Mouse (Mus musculus) 3134 (cell line): ENCODE measurements around the gene Satb1.
A peak's percentile ranks its signal among the peaks of the same experiment; 100 is the strongest.

Source experiments
- DNase-seq: peaks from one replicate; pipeline ENCODE4 v3.0.0-alpha.2; 2011; ENCODE audit warnings: low spot score; ENCODE audit not compliant: insufficient read length; ENCODE audit errors: extremely low read depth

The Satb1 gene

DNA sequence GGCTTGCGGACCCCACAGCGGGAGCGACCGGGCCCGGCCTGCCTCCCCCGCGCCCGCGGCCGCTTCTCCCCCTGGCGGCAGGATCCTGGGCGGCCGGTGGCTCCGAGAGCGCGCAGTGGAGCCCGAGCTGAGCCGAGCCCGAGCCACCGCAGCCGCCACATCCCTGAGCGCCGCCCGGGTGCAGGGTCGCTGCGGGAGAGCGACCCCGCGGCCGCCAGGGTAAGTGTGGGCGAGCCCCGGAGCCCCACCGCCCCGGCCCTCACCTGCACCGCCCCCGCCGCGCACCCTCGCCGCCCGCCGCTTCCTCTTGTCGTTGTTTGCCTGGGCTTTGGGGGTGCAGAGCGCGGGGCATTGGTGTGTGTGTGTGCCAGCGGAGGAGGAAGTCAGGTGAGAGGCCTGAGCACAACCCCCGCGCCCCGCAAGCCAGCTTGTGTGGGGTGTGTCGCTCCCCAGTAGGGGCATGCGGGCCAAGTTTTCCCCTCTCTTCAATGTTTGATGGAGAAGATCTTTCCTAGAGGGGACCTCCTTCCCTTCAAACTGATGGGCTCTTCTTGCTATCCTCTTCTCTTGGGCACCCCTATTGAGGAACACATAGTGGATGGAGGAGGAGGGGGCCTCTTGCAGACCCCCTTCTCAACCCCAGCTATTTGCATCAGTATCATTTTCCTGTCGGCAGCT lies at the start of gene Satb1:
TSS of gene Satb1 (minus strand) at position 391 of the 678 bp plus-strand sequence.
- no peak for DNase-seq

DNA sequence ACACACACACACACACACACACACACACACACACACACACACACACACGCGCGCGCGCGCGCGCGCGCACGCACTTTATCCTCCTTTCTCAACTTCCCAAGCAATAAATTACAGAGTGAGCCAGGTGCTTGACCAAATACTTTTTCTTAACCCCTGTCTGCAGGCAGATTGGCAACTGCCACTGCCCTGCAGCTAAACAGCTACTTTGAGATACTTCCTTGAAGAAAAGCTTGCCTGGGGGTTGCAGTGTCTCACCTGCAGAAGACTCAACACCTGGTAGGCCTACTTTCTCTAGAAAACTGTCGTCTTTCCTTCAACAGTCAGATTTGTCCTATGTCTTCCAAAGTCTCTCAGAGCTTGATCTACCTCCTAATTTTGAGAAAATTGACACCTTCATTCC lies 49.5 kb upstream of the Satb1 start:
- DNase-seq, result no peak

DNA sequence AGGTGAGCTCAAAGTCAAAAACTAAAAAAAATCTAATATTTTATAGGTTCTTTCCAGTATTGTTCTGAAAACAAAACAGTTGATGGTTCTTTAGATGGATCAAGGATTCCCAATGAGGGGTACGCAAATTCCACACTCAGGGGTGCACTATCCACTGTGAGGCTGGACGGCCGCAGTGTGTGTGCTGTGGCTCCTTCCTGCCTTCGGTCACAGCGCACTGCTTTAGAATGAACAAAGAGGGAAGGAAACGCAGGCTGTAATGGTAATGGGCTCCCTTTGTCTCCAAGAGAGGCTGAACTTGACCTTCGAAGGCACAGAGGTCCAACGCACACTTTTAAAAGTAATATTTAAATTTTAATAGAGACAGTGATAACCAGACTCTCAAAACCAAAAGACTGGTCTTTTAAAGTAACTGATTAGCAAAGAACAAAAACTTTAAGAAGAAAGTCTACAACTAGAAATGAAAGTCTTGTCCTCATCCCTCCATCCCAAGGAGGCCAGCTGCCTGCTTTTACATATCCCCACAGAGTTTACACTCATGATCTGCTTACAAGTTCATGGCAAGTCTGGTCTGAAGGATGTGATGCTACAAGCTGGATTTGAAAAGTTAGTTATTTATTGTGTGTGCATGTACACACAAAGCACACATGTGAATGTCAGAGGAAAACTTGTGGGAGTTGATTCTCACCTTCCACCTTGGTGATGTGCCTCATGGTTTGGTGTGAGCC lies 48.0 kb upstream of the Satb1 start:
- no peak for DNase-seq

DNA sequence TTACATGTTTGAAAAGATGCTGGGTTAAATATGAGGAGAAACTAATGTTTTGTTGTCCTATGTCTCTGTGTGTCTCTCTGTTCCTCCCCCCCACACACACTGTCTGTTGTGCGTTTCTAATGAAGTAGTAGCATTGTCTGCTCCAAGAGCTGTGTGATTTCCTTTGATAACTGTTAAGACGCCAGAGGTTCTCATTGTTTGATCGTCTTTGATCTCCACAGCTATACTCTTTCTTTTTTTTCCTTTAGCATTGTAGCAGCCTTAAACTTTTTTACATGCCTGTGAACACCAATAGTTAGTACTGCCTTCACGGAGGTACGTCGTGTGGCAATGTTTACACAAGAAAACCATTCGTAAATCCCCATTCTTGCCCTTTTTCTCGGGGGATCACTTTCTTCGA lies 47.1 kb upstream of the Satb1 start:
- no peak for DNase-seq

DNA sequence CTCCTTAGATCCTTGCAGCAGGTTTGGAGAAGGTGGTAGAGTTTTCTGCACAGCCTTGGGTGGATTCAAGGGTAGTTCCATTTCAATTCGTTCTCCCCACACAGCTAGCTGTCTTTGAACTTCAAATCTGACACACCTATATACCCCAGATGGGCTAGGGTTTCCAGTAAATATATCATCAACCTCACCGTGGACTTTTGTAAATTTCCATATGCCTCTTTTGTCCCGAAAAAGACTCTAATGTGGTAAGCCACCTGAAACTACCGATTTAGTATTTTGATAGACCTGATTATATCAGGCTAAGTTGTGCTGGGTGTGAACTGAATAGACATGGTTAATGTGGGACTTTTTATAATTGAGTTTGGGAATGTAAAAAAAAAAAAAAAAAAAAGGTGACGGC lies 46.6 kb upstream of the Satb1 start:
- DNase-seq, result no peak

DNA sequence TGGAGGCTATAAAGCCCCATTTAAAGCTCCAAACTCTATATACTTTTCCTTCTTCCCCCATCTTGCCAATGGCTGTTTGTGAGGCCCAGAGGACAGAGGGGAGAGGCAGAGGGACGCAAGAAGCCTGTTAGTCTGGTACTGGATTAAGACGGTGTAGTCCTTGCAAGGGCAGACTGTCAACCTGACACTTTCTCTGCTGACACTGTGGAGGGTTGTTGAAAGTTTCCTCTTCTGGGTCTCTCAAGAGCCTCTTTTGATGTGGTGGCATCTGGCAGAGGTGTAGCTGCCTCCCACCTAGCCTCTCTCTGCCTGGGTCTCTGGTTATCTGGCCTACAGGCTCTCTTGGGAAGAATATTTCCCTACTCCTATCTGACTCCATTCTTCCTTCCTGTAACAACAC lies 46.1 kb upstream of the Satb1 start:
- DNase-seq, result no peak

DNA sequence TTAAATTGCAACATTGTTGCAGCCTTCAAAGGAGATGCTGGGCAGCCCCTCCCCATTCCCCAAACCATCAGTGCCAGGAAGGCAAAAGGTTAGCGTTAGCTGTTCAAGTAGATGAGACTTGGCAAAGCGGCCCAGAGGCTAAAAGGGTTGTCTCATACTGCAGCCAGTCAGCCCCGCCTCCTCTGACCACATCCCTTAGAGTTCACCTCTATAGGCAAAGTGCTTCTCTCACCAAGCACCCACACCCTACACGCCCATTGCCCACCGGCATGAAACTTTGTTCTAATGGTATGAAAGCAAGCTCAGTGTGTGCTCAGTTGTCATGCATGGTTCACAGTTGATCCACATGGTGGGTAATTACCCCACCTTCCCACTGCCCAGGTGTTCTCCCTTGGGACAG lies 43.4 kb upstream of the Satb1 start:
- DNase-seq, result no peak

DNA sequence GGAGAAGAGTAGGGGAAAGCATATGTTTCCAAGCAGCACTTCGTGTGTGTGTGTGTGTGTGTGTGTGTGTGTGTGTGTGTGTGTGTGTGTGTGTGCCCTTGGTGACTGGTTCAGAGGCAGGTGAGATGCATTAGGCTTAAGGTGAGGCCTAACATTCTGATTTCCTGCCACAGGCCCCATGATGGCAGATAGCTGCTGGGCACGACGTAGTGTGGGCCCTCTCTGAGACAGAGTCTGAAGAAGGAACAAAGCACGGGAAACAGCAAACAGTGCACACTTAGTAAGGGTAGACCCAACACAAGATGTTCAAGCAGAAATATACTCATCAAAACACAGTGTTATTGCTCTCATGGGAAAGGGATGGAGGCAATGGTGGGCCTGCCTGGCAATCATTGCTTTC lies 24.5 kb upstream of the Satb1 start:
- no peak for DNase-seq

DNA sequence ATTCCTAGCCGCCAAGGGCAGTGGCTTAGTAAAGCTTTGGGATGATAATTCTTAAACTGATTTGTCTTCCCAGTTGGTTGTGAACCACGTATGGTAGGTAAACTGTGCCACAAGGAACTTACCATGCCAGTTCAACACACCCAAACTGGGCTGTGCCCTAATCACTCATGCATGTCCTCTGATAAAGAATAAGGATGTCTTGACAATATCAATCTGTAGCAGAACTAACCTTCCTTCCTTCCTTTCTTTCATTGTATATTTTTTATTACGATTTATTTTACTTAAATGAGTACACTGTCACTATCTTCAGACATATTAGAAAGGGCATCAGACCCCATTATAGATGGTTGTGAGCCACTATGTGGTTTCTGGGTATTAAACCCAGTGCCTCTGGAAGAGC lies 23.2 kb upstream of the Satb1 start:
- DNase-seq, result no peak

DNA sequence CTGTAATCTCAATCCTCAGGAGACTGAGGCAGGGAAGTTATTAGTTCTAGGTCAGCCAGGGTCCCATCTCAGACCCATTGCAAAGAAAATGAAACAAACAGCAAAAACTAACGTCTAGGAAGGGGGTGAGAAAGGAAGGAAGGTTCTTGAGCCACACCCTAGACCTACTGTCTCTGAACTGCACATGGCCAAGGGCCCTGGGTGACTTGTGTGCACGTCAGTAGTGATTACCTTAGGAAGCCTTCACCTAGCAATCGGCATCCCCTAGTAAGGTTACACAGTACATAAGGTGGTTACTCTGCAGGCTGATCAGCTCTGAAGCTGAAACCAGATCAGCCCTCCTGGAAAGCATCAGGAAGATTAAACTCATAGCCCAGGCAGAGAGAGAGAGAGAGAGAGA lies 22.2 kb upstream of the Satb1 start:
- DNase-seq, result no peak

DNA sequence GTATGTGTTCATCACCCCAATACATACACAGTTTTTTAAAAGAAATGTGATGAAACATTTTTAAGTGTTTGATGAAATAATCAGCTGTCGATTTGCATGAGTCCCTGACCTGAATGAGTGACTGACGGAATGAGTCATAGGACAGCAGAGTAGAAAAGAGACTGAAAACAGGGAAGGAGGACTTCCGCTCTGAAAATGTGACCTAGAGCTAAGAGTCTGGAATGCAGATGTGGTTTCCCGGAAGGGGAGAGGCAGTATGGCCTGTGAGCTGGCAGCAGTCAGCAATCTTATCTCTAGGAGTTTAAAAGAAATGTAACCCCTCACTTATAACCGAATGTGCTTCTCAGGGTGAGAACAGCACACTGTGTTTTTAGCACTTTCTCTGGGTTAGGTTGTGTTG lies 20.9 kb upstream of the Satb1 start:
- DNase-seq, result no peak

DNA sequence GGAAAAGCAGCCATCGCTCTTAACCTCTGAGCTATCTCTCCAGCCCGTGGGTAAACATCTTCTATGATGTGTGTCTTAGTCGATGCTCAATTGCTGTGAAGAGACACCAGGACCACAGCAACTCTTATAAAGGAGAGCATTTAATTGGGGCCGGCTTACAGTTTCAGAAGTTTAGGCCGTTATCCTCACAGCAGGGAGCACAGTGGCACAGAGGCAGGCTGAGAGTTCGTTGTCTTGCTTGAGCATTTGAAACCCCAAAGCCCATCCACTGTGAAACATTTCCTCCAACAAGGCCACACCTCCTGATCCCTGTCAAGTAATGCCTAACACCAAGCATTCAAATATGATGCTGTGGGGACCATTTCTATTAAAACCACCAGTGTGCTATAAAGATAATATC lies 7.5 kb upstream of the Satb1 start:
- DNase-seq, result no peak

DNA sequence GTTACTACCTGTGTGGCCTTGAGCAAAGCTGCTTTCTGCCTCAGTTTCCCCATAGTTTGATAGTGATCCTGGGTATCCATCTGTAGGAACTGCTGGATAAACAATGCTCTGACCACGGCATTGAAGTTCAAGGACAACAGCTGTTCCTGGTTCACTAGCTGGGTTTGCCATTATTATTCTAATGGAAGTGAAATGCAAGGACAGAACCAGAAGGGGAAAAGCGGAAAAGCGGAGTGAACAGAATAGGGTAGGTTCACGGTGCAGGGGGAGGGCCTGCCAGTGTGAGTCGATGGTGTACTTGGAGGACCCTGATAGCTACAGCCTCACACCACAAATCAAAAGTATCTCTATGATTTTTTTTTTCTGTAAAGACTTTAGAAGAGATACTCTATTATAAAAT lies 6.4 kb upstream of the Satb1 start:
- DNase-seq, result no peak

DNA sequence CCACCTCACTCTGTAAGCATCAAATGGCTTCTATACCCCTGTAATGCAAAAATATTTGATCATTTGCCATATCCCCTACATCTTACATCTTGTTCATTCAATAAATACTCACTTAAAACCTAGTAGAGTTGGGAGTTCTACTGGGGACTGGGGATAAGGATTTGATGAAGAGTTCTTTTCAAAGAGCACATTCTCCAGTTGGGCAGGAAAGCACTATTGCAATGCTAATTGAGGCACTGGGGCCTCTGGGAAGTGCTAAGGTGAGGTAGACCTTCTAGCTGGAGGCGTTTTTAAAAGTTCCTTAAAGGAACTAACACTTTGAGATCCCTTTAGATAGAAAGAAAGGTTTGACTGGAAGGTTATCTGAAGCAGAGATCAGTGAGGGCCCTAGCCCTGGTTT lies 3.8 kb upstream of the Satb1 start:
- DNase-seq, result no peak

DNA sequence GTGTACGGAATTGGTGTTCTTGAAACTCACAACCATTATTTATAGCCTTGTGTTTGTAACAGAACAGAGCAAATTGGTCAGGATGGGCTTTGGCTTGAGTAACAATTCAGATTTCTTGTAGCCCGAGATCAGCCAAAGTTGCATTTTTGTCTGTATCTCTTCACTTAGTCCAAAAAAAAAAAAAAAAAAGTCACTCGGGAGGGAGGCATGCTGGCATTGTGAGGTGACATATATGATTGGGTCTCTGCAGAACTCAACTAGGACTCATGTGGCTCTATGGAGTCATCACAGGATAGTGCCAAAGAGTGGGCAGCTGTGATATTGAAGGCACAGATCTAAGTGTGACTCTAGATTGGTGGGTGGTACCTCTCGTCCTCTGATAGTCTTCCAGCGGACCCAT lies 3.2 kb upstream of the Satb1 start:
- DNase-seq, result no peak

DNA sequence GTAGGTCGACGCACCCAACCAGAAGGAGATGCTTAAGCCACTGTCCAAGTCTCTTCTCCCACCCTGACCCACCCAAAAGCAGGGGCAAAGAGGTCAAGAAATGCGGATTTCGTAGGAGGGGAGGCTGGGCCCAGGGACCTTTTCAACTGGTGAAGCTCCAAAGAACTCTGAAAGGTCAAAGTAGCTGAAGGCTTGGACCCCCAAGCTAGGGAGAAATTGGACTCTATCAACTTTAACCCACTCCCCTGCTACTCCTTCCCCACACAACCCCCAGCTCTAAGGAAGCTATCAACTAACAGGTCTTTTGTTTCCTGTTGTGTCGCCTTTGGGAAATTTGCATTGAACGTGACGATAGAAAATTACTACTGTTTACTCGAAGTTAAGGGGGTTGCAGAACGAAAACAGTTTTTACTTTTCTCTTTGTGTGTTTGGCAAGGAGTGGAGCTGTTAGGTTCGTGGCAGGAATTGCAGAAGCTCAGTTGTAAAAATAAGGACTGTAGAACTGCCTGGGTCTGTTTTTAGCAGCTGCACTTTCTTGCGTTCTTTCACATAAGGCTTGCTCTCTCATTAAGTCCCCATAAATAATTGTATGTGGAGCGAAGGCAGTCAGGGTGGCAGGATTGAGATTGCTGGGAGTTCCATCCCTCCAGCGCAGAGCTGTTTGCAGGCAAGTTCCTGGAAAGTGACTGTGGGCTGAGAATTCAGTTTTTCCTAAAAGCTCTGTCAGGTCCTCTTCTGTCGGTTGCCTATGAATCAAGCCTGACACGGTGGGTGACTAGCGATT lies 680 bp upstream of the Satb1 start:
- DNase-seq, result no peak

DNA sequence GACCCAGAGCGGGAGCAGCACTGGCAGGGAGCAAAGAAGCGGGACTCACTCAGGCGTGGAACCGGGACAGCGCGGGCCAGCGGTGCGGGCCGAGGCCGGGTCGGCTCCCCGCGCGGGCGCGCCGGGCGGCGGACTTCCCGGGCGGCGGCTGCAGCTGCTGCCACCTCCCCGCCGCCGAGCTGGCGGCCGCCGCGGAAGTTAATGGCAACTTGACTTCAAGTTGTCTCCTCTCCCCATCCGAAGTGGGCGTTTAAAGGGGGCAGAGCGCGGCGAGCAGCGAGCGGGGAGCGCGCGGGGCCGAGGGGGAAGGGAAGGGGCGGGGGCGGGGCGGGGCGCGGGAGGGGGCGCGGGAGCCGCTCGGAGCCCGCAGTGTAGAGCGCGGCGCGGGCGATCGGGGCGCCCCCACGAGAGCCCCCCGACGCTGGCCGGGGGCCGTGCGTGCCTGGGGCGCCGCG lies 642 bp downstream of the Satb1 start:
- DNase-seq, result no peak

DNA sequence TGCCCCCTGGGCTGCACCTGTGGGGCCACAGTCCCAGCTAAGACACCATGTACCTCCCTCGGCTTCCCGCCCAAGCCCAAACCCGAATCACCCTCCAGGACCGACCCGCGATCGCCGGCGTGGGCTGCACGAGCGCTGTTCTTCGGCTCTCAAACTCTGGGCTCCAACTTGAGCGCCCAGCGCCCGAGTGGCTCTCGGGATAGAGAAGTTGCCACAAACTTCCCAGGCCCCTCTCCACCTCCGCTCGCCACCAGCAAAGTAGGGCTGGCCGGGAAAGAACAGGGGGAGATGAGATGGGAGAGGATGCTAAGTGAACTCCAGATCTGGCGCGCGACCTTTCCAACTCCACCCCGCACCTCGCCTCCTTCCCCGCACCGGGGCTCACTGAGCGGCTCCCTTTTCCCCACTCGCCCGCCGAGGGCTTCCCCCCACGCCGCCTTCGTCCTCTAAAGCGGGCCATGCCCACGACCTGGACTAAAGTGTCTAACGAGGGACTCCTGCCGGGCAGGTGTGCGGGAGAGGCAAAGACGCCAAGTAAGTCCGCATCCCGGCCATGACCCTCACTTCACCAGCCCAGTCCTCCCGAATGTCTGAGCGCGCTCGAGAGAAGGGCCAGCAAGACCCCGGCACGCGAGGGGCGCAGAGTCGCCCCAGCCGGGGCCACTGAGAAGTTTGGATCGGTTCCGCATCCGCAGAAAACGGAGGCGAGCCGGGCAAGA lies 1.2 kb downstream of the Satb1 start:
- peak; percentile 14 for DNase-seq

DNA sequence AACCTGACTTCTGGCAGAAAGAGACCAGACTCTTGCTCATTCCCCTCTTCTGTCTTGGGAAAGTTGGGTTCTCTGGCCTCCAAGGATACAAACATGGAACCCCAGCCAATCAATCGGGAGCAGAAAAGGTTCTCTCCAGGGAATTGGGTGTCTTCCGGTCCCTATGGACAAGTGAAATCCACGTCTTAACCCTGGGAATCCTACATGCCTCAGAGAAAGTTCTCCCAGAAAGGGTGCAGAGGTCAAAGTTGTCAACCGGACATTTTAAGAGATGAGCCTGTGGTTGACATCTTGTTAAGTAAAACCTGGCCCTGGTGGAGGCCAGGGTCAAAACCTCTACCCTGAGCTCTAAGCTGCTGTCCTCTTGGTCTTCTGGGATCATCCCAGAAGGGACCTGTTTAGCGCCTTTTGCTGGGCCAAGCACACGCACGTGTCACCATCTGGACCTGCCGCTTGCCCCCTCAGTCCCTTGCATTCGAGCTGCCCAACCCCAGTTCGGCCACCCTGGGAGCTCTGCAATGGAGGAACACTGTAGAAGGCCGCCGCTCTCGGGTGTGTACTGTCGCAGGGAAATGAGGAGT lies 1.9 kb downstream of the Satb1 start:
- no peak for DNase-seq

DNA sequence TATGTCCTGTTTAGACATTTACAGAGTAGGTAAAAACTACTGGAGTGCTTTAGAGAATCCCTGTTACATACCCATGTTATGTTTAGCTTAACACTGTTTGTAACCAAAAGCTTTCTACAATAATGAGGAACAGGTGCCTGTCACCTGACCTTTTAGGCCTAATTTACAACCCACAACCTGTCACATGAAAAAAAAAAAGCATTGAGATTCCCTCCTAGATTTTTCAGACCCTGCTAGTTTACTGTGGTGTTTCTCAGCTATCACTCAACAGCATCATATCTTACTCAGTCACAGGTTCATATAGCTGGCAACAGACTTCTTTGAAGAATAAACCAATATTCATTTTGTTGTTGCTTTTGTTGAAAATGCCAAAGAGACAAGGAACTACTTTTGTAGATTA lies 3.7 kb downstream of the Satb1 start:
- no peak for DNase-seq

DNA sequence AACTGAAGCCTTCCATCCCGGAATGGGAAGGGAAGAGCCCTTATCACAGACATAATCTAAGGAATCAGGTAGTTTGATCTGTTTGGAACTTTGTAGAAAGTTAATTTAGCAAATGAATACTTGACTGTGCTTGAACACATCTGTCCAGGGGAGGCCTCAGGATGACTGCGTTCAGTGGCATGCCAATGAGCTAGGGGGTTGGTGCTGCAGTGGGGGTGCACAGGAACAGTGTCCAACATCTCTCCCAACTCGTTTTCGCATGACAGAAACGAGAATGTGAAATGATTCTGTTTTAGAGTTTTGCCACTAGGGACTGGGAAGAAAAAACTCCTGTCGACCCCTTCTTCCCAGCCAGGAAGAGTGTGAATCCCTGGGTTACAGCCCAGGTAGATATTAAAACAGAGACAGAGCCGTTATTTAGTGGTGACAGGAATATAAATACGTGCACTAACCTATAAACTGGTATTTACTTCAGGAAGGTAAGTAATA lies 5.1 kb downstream of the Satb1 start:
- no peak for DNase-seq
